In genomic region chr2:106730608-106731007, GRCm38 (mm10) we compare ENCODE assay signal across 14 mouse cellular contexts. TPM values are rescaled to one million over a fixed set of nuclear protein-coding genes. Genes with fewer than 3 reads are reported as not detected.
DNase-seq lines count a peak whose midpoint lies in the region; ATAC-seq lines count a peak whose summit lies in the region.
"Had no signal": no experiment of that assay in that cellular context is flagged by ENCODE, and none has a peak within 500 bp of the region (broad histone marks: within the 10 kb centered on the region; RNA-seq: fewer than 3 reads in every experiment).

No protein-coding gene starts in this region.

- ATAC-seq in hindbrain, embryonic 12.5 days (ENCODE audit: low FRiP score): peak; percentile 38; the same call in 1 of the 2 replicates
- no peak for ATAC-seq in hindbrain, embryonic 11.5 days (ENCODE audit: low FRiP score)
- ATAC-seq in neural tube, embryonic 12.5 days (ENCODE audit: low FRiP score, low read depth): peak; percentile 48
- 0 out of 2 replicates have a peak, but pooled peaks have one; percentile 10 for ATAC-seq in intestine, embryonic 15.5 days
- ATAC-seq: liver, postnatal 0 days had no signal

- H3K27ac ChIP-seq in hindbrain, embryonic 12.5 days: peak overlapping the region; percentile 30; the same call in 1 of the 2 replicates
- no peak overlapping the region for H3K27ac ChIP-seq in hindbrain, embryonic 11.5 days (ENCODE audit: low read depth, low read length)
- no peak overlapping the region for H3K27ac ChIP-seq in neural tube, embryonic 12.5 days
- no peak overlapping the region for H3K27ac ChIP-seq in intestine, embryonic 15.5 days
- H3K27ac ChIP-seq: kidney, embryonic 15.5 days; stomach, embryonic 15.5 days had no signal

- peaks cover 17% of the 10 kb centered on the region for H3K4me1 ChIP-seq in hindbrain, embryonic 12.5 days
- H3K4me1 ChIP-seq in hindbrain, embryonic 11.5 days (replicated peaks; ENCODE audit: control insufficient read depth, insufficient read depth, low read length): 0 out of 2 replicates have a peak, but pooled peaks cover under 1% of the 10 kb centered on the region
- peaks cover 35% of the 10 kb centered on the region for H3K4me1 ChIP-seq in neural tube, embryonic 12.5 days
- peaks cover 12% of the 10 kb centered on the region for H3K4me1 ChIP-seq in intestine, embryonic 15.5 days (replicated peaks)
- H3K4me1 ChIP-seq: stomach, embryonic 15.5 days had no signal

- no peak overlapping the region for H3K4me3 ChIP-seq in hindbrain, embryonic 12.5 days
- H3K4me3 ChIP-seq in hindbrain, embryonic 11.5 days (ENCODE audit: low read depth, low read length): no peak overlapping the region
- no peak overlapping the region for H3K4me3 ChIP-seq in neural tube, embryonic 12.5 days
- no peak overlapping the region for H3K4me3 ChIP-seq in intestine, embryonic 15.5 days (replicated peaks)
- H3K4me3 ChIP-seq: kidney, embryonic 15.5 days; stomach, embryonic 15.5 days had no signal

- 76% methylated on average over 8 of the region's 8 CpGs for WGBS in hindbrain, embryonic 12.5 days
- WGBS in hindbrain, embryonic 11.5 days: 86% methylated on average over 8 of the region's 8 CpGs
- WGBS in neural tube, embryonic 12.5 days: 65% methylated on average over 8 of the region's 8 CpGs
- WGBS in intestine, embryonic 15.5 days: 76% methylated on average over 8 of the region's 8 CpGs

- H3K4me2 ChIP-seq in hindbrain, embryonic 12.5 days (replicated peaks): no peak overlapping the region
- H3K4me2 ChIP-seq in hindbrain, embryonic 11.5 days (replicated peaks; ENCODE audit: low read depth, low read length): no peak overlapping the region
- no peak overlapping the region for H3K4me2 ChIP-seq in neural tube, embryonic 12.5 days (replicated peaks)
- H3K4me2 ChIP-seq in intestine, embryonic 15.5 days (replicated peaks): no peak overlapping the region
- H3K4me2 ChIP-seq: kidney, embryonic 15.5 days; stomach, embryonic 15.5 days had no signal

- no peak for DNase-seq in hindbrain, embryonic 11.5 days (ENCODE audit: low spot score)
- DNase-seq in neural tube, embryonic 10.5 days (ENCODE audit: extremely low spot score, low spot score): no peak
- DNase-seq in natural killer cell, adult 2 months (ENCODE audit: low spot score in 2 of 2): no peak
- no peak for DNase-seq in right cerebral cortex, adult 2 months (ENCODE audit: low spot score in 2 of 2)
- DNase-seq in thymus, postnatal 10 days (ENCODE audit: low spot score in 2 of 2): no peak
- DNase-seq: gastrocnemius, postnatal 25 days; heart, postnatal 10 days; liver, postnatal 0 days; thymus, postnatal 4 days had no signal

- no peak overlapping the region for H3K9ac ChIP-seq in hindbrain, embryonic 12.5 days
- no peak overlapping the region for H3K9ac ChIP-seq in hindbrain, embryonic 11.5 days (ENCODE audit: low read depth, low read length)
- no peak overlapping the region for H3K9ac ChIP-seq in neural tube, embryonic 12.5 days
- no peak overlapping the region for H3K9ac ChIP-seq in intestine, embryonic 15.5 days
- H3K9ac ChIP-seq: kidney, embryonic 15.5 days; liver, postnatal 0 days; stomach, embryonic 15.5 days had no signal

- H3K36me3 ChIP-seq in hindbrain, embryonic 12.5 days: no peaks in the 10 kb centered on the region
- no peaks in the 10 kb centered on the region for H3K36me3 ChIP-seq in hindbrain, embryonic 11.5 days (ENCODE audit: control insufficient read depth, insufficient read depth, low read length)
- H3K36me3 ChIP-seq in neural tube, embryonic 12.5 days: peaks cover 7% of the 10 kb centered on the region; the same call in 1 of the 2 replicates
- H3K36me3 ChIP-seq in intestine, embryonic 15.5 days: no peaks in the 10 kb centered on the region
- H3K36me3 ChIP-seq: kidney, embryonic 15.5 days; stomach, embryonic 15.5 days had no signal

- H3K27me3 ChIP-seq in hindbrain, embryonic 12.5 days: no peaks in the 10 kb centered on the region
- no peaks in the 10 kb centered on the region for H3K27me3 ChIP-seq in hindbrain, embryonic 11.5 days (ENCODE audit: control insufficient read depth, insufficient read depth, low read length)
- no peaks in the 10 kb centered on the region for H3K27me3 ChIP-seq in neural tube, embryonic 12.5 days (replicated peaks)
- H3K27me3 ChIP-seq in intestine, embryonic 15.5 days (replicated peaks): no peaks in the 10 kb centered on the region
- H3K27me3 ChIP-seq: kidney, embryonic 15.5 days; stomach, embryonic 15.5 days had no signal

- no peaks in the 10 kb centered on the region for H3K9me3 ChIP-seq in hindbrain, embryonic 12.5 days (replicated peaks)
- no peaks in the 10 kb centered on the region for H3K9me3 ChIP-seq in hindbrain, embryonic 11.5 days (ENCODE audit: control insufficient read depth, low read length)
- no peaks in the 10 kb centered on the region for H3K9me3 ChIP-seq in neural tube, embryonic 12.5 days
- no peaks in the 10 kb centered on the region for H3K9me3 ChIP-seq in intestine, embryonic 15.5 days
- H3K9me3 ChIP-seq: kidney, embryonic 15.5 days; stomach, embryonic 15.5 days had no signal

RNA-seq across cellular contexts. Expression of gene Mpped2, which starts 37.5 kb away (rescaled TPM):
- polyA plus RNA-seq in hindbrain, embryonic 12.5 days (2016; fragmentation: Nextera tagmentation; extraction: Ambion mirVana): 84.2 and 98.3 TPM in 2 replicates
- polyA plus RNA-seq in hindbrain, embryonic 11.5 days (2014; fragmentation: Nextera tagmentation; extraction: Ambion mirVana): 44.4 and 50.6 TPM in 2 replicates
- polyA plus RNA-seq in neural tube, embryonic 12.5 days (2016; fragmentation: Nextera tagmentation; extraction: Ambion mirVana): 144 and 147 TPM in 2 replicates
- polyA plus RNA-seq in intestine, embryonic 15.5 days (2015; fragmentation: Nextera tagmentation; extraction: Ambion mirVana): 27.5 and 28.6 TPM in 2 replicates
